Mouse (Mus musculus): ENCODE measurements around the gene Zfp652.

The Zfp652 gene

DNA sequence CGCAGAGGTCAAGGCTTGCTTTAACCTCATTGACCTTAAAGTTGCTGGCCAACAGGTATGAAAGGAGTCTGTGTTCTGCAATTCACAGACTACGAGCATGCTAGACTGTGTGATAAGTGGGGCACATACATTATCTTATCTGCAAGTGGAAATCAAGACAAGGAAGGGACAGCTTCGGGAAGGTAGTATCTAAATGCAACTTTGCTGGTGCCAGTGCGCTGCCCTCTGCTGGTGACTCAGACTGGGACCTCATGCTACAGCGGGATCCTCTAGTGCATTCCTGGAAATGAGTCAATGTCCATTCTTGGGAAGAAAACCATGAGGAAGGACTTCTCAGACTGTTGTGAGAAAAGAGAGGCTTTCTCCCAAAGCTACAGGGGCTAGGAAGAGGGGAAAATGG lies 141.2 kb downstream of the Zfp652 start:
- 55% methylated on average over 5 of the region's 5 CpGs for WGBS

DNA sequence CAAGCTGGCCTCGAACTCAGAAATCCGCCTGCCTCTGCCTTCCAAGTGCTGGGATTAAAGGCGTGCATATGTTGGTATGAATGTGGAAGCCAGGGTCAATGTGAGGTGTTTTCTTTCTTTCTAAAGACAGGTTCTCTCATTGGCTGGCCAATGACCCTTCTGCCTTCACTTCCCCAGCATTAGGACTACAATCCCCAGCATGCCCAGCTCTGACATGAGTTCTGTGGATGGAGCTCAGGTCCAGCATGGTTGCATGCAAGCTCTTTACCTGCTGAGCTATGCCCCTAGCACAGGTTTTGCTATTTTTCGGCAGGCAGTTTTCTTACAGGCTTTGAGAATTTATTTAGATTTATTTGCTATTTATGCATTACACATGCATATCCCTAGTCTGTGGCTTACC lies 144.8 kb downstream of the Zfp652 start:
- WGBS = 91% methylated on average over 4 of the region's 4 CpGs

DNA sequence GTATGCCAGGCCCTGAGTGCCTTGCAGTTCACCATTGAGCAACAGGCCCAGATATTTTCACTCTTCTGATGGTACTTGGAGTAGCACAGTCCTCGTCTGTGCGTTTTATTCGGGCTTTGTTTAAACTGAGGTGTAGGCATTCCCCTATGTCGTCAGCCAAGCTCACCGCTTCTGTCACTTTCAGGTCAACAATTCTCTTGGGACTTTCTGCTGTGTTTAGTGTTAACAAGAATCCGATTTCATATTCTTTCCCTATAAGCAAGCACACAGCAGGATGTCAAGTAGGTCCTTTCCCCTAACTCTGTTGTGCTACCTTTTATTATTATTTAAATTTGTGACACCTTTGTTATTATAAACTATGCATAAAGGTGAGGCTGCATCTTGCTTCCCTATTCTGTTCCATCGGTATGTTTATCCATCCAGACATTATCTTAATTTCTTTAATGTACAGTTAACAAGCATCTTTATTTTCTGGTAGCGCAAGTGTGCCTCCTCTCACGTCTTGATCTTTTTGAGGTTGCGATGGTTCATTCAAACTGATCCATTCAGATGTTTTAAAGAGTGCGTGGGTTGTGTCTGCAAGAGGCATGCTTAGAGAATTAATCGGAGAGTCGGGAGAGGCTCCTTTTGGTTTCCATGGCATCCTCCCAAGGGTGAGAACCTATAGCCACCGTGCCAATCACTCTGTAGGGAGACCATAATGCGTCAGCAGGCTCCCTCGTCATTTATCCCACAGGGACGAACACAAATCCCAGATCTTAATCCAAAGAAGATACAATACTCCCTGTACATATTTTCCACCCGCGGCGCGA lies 145.4 kb downstream of the Zfp652 start:
- 19% methylated on average over 21 of the region's 21 CpGs for WGBS

DNA sequence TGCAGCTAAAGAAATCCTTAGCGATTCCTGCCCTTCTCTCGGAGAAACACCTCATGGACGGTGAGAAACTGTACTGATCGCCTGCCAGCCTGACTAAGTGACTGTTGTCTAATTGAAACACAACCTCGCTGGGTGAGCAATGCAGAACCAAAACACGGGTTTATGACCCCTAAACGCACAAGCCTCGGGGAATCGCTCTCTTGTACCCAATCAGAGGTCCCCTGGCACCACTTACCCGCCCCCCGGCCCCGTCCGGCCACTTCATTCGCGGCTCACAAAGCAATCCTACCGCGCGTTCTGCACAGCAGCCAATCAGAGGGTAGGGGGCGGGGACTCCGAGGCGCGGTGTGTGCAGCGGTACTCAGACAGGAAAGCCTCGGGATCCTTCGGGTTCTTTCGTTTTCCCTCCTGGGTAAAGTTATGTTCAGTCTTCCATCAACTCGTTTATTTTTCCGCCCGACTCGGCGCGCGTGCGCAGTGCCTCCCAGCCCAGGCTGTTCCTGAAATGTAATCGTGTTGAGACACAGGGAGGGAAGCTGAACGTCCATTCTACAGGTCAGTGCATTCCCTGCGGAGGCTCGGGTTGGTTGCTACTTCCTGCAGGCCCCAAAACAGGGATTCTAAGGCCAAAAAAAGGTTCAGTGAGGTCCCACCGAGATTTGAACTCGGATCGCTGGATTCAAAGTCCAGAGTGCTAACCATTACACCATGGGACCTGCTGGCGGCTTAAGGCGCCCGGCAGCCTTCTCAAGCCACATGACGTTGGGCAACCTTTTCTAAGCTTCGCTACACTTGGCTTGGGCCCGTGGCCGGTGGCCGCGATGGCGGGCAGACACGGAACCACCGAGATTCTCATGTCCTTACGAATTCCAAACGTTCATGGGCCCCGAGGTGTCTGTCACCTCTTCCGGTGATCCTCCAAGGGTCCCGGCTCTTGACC lies 146.3 kb downstream of the Zfp652 start:
- under 1% methylated on average over 58 of the region's 58 CpGs for whole genome bisulfite sequencing

DNA sequence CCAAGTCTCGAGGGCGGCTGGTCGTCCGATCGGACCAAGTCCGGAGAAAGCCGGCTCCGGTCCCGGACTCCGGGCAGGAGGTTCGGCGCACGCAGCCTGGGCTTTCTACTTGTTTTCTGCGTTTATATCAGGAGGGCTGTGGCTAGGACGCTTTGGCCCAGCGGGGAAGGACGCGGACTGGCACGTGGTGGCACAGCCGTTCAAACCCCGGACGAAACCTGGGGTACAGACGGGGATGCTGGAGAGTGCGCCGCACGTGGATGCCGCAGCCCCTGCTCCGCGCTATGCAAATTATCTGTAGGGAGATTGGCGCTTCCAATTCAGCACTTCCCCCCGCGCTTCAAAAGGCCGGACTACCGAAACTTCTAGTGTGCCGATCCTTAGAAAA lies 147.0 kb downstream of the Zfp652 start:
- WGBS = under 1% methylated on average over 35 of the region's 35 CpGs

DNA sequence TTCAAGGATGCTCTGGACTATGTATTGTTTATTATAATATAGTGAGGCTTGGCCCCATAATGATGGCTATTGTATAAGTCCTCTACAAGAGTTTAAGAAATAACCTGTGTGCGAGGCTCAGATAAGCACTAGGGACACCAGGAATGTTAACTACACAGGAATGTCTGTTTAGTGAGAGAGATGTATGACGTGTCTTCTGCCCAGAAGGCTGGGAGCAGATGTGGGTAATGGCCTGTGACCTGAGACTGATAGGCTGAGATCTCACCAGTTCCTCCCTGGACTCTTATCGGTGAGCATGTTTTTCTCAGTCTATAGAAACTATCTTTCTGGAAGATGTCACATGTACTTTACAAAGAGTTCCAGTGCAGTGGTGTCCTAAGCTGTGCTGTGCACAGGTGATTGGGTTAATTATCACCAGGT lies 147.6 kb downstream of the Zfp652 start:
- WGBS = 41% methylated on average over 3 of the region's 3 CpGs

DNA sequence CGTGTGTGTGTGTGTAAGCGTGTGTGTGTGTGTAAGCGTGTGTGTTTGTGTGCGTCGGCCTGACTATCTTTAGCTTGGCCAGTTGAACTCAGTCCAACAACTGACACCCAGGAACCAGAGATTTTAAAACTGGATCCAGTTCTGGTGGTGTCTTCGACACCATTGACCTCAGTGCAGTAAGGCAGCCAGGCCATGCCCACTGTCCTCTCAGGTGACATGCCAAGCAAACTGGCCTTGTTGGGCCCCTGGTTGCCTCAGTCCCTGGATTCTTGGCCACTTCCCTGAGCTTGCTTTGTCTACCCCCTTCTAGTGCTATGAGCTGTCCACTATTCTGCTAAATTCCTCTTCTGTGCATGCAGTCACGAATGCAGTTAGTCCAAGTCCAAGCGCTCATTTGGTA lies 148.9 kb downstream of the Zfp652 start:
- 90% methylated on average over 8 of the region's 8 CpGs for WGBS

DNA sequence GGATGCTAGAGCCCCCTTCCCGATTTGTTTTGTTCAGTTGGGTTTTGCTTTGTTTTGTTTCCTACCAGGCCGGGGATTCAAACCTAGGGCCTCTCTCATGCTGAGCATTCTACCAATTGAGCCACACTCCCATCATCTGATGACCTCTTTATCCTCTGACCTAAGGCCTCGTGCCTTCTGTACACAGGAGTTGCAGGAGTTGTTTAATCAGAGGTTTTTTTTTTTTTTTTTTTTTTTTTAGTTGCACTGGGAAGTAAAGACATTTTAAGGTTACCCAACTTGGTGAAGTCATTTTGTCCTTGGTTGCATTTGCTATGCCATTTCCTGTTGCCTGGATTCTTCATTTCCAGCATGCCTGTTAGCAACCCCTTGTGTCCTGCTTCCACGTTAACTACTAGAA lies 157.0 kb downstream of the Zfp652 start:
- WGBS = 92% methylated on average over 4 of the region's 4 CpGs

DNA sequence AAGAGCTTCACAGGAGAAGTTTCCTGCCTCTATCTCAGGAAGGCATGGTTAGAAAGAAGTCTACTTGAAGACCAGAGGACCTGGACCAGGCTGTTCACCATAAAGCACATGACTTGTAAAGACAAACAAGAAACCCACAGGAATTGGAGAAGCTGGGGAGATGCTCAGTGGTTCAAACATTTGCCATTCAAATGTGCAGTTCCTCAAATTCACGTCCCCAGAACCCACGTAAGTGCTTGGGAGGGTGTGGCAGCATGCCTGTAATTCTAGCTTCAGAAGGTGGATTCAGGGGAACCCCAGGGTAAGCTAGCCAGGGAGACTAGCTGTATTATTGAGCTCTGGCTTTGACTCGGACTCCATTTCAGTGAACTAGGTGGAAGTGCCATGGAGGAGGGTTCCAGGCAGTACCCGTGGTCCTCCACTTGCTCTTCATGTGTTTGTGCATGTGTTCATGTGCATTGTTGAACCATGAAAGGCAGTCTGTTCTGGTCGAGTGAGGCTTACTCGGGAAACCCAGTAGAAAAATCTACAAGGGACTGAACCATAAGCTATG lies 157.5 kb downstream of the Zfp652 start:
- 74% methylated on average over 6 of the region's 6 CpGs for WGBS

DNA sequence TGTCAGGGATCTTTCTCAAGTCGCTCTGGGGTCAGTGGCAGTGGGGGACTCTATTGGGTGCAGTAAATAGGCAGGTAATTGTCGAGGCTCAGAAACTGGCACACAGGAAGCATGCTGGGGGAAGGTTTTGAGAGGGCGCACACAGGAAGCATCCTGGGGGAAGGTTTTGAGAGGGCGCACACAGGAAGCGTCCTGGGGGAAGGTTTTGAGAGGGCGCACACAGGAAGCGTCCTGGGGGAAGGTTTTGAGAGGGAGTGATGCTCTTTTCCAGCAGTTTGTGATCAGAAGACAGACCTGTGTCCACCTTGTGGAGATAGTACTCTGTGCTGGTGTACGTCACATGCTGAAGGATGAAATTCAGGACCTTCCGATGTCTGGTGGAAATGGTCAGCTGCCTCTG lies 163.3 kb downstream of the Zfp652 start:
- 33% methylated on average over 9 of the region's 9 CpGs for WGBS

DNA sequence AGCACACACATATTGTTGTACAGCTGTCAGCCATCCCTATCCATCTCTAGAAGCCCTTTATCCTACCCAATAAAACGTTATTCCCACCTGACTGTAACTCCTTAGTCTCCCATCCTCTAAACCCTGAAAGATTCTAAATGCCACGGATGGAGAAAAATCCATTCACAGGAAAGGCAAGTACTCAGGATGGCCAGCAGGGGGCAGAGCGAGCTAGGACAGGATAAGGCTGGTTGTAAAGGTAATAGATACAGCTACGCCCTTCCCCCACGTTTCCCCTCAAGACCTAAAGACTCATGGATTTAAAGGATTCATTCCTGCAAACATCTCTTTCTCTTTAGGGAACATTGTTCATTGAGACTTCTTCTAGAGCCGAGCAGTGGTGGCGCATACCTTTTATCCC lies 163.8 kb downstream of the Zfp652 start:
- 22% methylated on average over 7 of the region's 7 CpGs for WGBS

DNA sequence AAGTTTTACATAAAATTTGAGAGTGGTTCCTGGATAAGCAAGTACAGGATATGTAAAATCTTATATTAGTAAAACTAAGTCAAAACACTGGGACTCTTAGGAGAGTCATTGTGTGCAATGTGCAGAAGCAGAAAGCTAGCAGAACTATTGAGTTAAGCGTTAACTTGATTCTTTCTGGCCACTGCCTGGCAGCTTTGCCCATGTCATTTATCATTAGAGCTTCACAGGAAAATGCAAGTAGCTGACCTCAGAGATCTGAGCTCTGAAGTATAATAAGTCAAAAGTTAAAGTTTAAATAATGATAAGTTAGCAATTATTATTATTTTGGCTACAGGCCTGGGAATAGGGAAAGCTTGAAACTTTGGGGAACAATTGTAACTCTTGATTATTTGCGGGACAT lies 167.4 kb downstream of the Zfp652 start:
- WGBS = 92% methylated on average over 2 of the region's 2 CpGs
